Mouse (Mus musculus) erythroblast, embryonic 14.5 days (primary cell): ENCODE measurements around the gene Ggt6. TPM values are rescaled to one million over a fixed set of nuclear protein-coding genes. Genes with fewer than 3 reads are reported as not detected.

ENCODE experiments used
- H3K27me3 ChIP-seq: 2 replicates; pipeline ENCODE4 v1.6.1; 2012; ENCODE audit warnings: inconsistent platforms; ENCODE audit not compliant: control insufficient read depth
- H3K36me3 ChIP-seq: 2 replicates; pipeline ENCODE4 v1.6.1; 2012; ENCODE audit warnings: mild to moderate bottlenecking, inconsistent platforms; ENCODE audit not compliant: control insufficient read depth
- H3K4me1 ChIP-seq: 2 replicates; pipeline ENCODE4 v1.6.1; 2012; ENCODE audit warnings: inconsistent platforms; ENCODE audit not compliant: control insufficient read depth
- H3K4me3 ChIP-seq: replicated peaks from 2 replicates; pipeline ENCODE3; 2012; ENCODE audit warnings: moderate library complexity, mild to moderate bottlenecking, inconsistent platforms
- H3K9me3 ChIP-seq: 2 replicates; pipeline ENCODE4 v1.6.1; 2012; ENCODE audit warnings: low read length, inconsistent platforms, mixed read lengths; ENCODE audit not compliant: control insufficient read depth
- GATA1 ChIP-seq: IDR thresholded peaks from 2 replicates; pipeline ENCODE4 v1.6.1; 2012; ENCODE audit warnings: low read length, inconsistent platforms, mixed read lengths
- TAL1 ChIP-seq: IDR thresholded peaks from 3 replicates; pipeline ENCODE4 v1.6.1; 2012; ENCODE audit warnings: low read length, inconsistent platforms, mixed read lengths
- polyA plus RNA-seq: library from polyadenylated mRNA; stranded (reverse); fragments of >175 nt; gene quantifications from 2 replicates; pipeline ENCODE4 v1.2.3, GENCODE M21; 2012

Ggt6 gene
- polyA plus RNA-seq, 1 experiment = not detected

- no peaks in the 10 kb centered on the region for H3K36me3 ChIP-seq
- no peak overlapping the region for H3K4me3 ChIP-seq
- TF ChIP-seq GATA1 (no peak), TAL1 (no peak)
- H3K9me3 ChIP-seq = no peaks in the 10 kb centered on the region
- H3K27me3 ChIP-seq = no peaks in the 10 kb centered on the region
- H3K4me1 ChIP-seq = peaks cover 59% of the 10 kb centered on the region
These were observed 42.3 kb downstream of the Ggt6 start for GRCm38 (mm10) chr11:72477653-72478052.

- Histone ChIP-seq H3K36me3 (no peaks in the 10 kb centered on the region), H3K4me3 (no peak overlapping the region), H3K9me3 (no peaks in the 10 kb centered on the region), H3K4me1 (peaks cover 63% of the 10 kb centered on the region), H3K27me3 (no peaks in the 10 kb centered on the region)
- no peak for TF ChIP-seq GATA1
- no peak for TF ChIP-seq TAL1
These were observed 42.9 kb downstream of the Ggt6 start for GRCm38 (mm10) chr11:72478228-72478627.

- no peaks in the 10 kb centered on the region for H3K36me3 ChIP-seq
- H3K27me3 ChIP-seq = no peaks in the 10 kb centered on the region
- H3K4me3 ChIP-seq = no peak overlapping the region
- H3K9me3 ChIP-seq = no peaks in the 10 kb centered on the region
- no peak for TF ChIP-seq GATA1
- no peak for TF ChIP-seq TAL1
- H3K4me1 ChIP-seq = peaks cover 63% of the 10 kb centered on the region
These were observed 44.2 kb downstream of the Ggt6 start for GRCm38 (mm10) chr11:72479499-72479898.

- no peaks in the 10 kb centered on the region for H3K36me3 ChIP-seq
- peaks cover 61% of the 10 kb centered on the region for H3K4me1 ChIP-seq
- TF ChIP-seq GATA1 = no peak
- no peak for TF ChIP-seq TAL1
- no peak overlapping the region for H3K4me3 ChIP-seq
- no peaks in the 10 kb centered on the region; the same call in 1 of the 2 replicates for H3K27me3 ChIP-seq
- H3K9me3 ChIP-seq = no peaks in the 10 kb centered on the region
These were observed 46.0 kb downstream of the Ggt6 start for GRCm38 (mm10) chr11:72481313-72481712.

- peak overlapping the region; percentile 4 for H3K4me3 ChIP-seq
- H3K9me3 ChIP-seq = no peaks in the 10 kb centered on the region
- peaks cover under 1% of the 10 kb centered on the region; the same call in 1 of the 2 replicates for H3K27me3 ChIP-seq
- TF ChIP-seq TAL1 (no peak), GATA1 (0 out of 2 replicates have a peak, but pooled peaks have one; percentile 33)
- peaks cover 59% of the 10 kb centered on the region for H3K4me1 ChIP-seq
- no peaks in the 10 kb centered on the region for H3K36me3 ChIP-seq
These were observed 46.6 kb downstream of the Ggt6 start for GRCm38 (mm10) chr11:72481952-72482351.

- no peaks in the 10 kb centered on the region for H3K9me3 ChIP-seq
- peaks cover 71% of the 10 kb centered on the region for H3K4me1 ChIP-seq
- no peaks in the 10 kb centered on the region for H3K36me3 ChIP-seq
- no peak overlapping the region for H3K4me3 ChIP-seq
- TF ChIP-seq GATA1 (no peak), TAL1 (no peak)
- peaks cover 25% of the 10 kb centered on the region for H3K27me3 ChIP-seq
These were observed 49.2 kb downstream of the Ggt6 start for GRCm38 (mm10) chr11:72484549-72484948.

GRCm38 (mm10) chr11:72485157-72485556 is 49.8 kb downstream of the Ggt6 start:
- no peak for TF ChIP-seq TAL1
- no peak for TF ChIP-seq GATA1
- Histone ChIP-seq H3K27me3 (peaks cover 31% of the 10 kb centered on the region), H3K4me1 (peaks cover 71% of the 10 kb centered on the region), H3K9me3 (no peaks in the 10 kb centered on the region), H3K36me3 (no peaks in the 10 kb centered on the region), H3K4me3 (no peak overlapping the region)

GRCm38 (mm10) chr11:72485960-72486359 is 50.6 kb downstream of the Ggt6 start:
- Histone ChIP-seq H3K4me1 (peaks cover 67% of the 10 kb centered on the region), H3K4me3 (no peak overlapping the region), H3K27me3 (peaks cover 38% of the 10 kb centered on the region), H3K9me3 (no peaks in the 10 kb centered on the region), H3K36me3 (no peaks in the 10 kb centered on the region)
- TF ChIP-seq TAL1 (no peak), GATA1 (no peak)

- Histone ChIP-seq H3K4me3 (no peak overlapping the region), H3K27me3 (peaks cover 40% of the 10 kb centered on the region), H3K9me3 (no peaks in the 10 kb centered on the region), H3K4me1 (peaks cover 55% of the 10 kb centered on the region), H3K36me3 (no peaks in the 10 kb centered on the region)
- no peak for TF ChIP-seq GATA1
- TF ChIP-seq TAL1 = no peak
These were observed 51.8 kb downstream of the Ggt6 start for GRCm38 (mm10) chr11:72487171-72487570.

GRCm38 (mm10) chr11:72487739-72488138 is 52.4 kb downstream of the Ggt6 start:
- Histone ChIP-seq H3K4me1 (peaks cover 49% of the 10 kb centered on the region), H3K27me3 (peaks cover 40% of the 10 kb centered on the region), H3K9me3 (no peaks in the 10 kb centered on the region), H3K36me3 (no peaks in the 10 kb centered on the region), H3K4me3 (no peak overlapping the region)
- TF ChIP-seq TAL1 (no peak), GATA1 (no peak)

Other genes with a start within 250 kb of the Ggt6 start
- 0.02 and 0.03 TPM in 2 replicates for gene Gm43951, start 228.7 kb upstream of the Ggt6 start, polyA plus RNA-seq
- gene 4933427D14Rik, start 228.1 kb upstream of the Ggt6 start, polyA plus RNA-seq = 0.05 and 0.09 TPM in 2 replicates
- 2.1 and 3.2 TPM in 2 replicates for gene Txndc17, start 228.0 kb upstream of the Ggt6 start, polyA plus RNA-seq
- 0.09 and 0.14 TPM in 2 replicates for gene Med31, start 219.9 kb upstream of the Ggt6 start, polyA plus RNA-seq
- gene Slc13a5, start 168.3 kb upstream of the Ggt6 start, polyA plus RNA-seq = not detected in 2 replicates
- not detected in 2 replicates for gene Xaf1, start 133.9 kb upstream of the Ggt6 start, polyA plus RNA-seq
- not detected in 2 replicates for gene Fbxo39, start 121.1 kb upstream of the Ggt6 start, polyA plus RNA-seq
- not detected in 2 replicates for gene Tekt1, start 73.1 kb upstream of the Ggt6 start, polyA plus RNA-seq
- gene Smtnl2, start 23.8 kb upstream of the Ggt6 start, polyA plus RNA-seq = 0.01 TPM in 1 of 2 replicates, not detected in the other
- gene Mybbp1a, start 5.8 kb downstream of the Ggt6 start, polyA plus RNA-seq = 4.1 TPM in 2 replicates
- 0.10 and 0.16 TPM in 2 replicates for gene Spns2, start 54.4 kb downstream of the Ggt6 start, polyA plus RNA-seq
- 0.07 and 0.14 TPM in 2 replicates for gene Spns3, start 115.0 kb downstream of the Ggt6 start, polyA plus RNA-seq
- gene Ube2g1, start 171.8 kb downstream of the Ggt6 start, polyA plus RNA-seq = 1.4 and 1.5 TPM in 2 replicates